In the genomic region with DNA sequence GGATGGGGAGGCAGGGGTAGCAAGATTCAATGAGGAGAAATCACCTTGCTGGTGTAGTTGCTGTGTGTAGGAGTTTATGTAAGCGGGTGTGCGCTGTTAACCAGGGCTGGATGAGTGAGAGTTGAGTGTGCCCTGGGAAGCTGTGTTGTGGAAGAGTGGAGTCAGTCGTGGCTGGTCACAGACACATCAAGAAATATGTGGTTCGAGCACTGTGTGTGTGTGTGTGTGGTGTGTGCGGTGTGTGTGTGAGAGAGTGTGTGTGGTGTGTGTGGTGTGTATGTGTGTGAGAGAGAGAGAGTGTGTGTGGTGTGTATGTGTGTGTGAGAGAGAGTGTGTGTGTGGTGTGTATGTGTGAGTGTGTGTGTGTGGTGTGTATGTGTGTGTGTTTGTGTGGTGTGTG, we compare ENCODE assay signal across 9 mouse cellular contexts. TPM values are rescaled to one million over a fixed set of nuclear protein-coding genes. Genes with fewer than 3 reads are reported as not detected.
DNase-seq lines count a peak whose midpoint lies in the region; ATAC-seq and TF ChIP-seq lines count a peak whose summit lies in the region.
"Had no signal": no experiment of that assay in that cellular context is flagged by ENCODE, and none has a peak within 500 bp of the region (broad histone marks: within the 10 kb centered on the region; RNA-seq: fewer than 3 reads in every experiment).

No protein-coding gene starts in this region.

- H3K4me1 ChIP-seq in lung, postnatal 0 days (ENCODE audit: insufficient read depth, low read depth, low read length) = 0 out of 2 replicates have a peak, but pooled peaks cover 2% of the 10 kb centered on the region
- H3K4me1 ChIP-seq in limb, embryonic 14.5 days (ENCODE audit: control insufficient read depth, insufficient read depth, low read length) = peaks cover 11% of the 10 kb centered on the region; the same call in 1 of the 2 replicates
- peaks cover 10% of the 10 kb centered on the region for H3K4me1 ChIP-seq in stomach, embryonic 15.5 days

- peak; percentile 87 for DNase-seq in heart, adult 11 months
- DNase-seq in heart, postnatal 36 days = no peak
- DNase-seq in lung, postnatal 0 days (ENCODE audit: low spot score) = no peak
- DNase-seq in lung, postnatal 10 days = no peak
- no peak for DNase-seq in limb, embryonic 14.5 days (ENCODE audit: low spot score)
- no peak for DNase-seq in right cerebral cortex, postnatal 10 days (ENCODE audit: low spot score in 2 of 2)
- no peak for DNase-seq in embryo, embryonic 9.5 days (ENCODE audit: extremely low spot score)
- DNase-seq: thymus, adult 2 months had no signal

- H3K9ac ChIP-seq in lung, postnatal 0 days (replicated peaks; ENCODE audit: low read depth) = no peak overlapping the region
- 0 out of 2 replicates have a peak overlapping the region, but pooled peaks have one; percentile 40 for H3K9ac ChIP-seq in limb, embryonic 14.5 days (ENCODE audit: low read depth, low read length, severe bottlenecking)
- no peak overlapping the region for H3K9ac ChIP-seq in stomach, embryonic 15.5 days

- no peak overlapping the region for H3K27ac ChIP-seq in lung, postnatal 0 days (ENCODE audit: low read length)
- no peak overlapping the region for H3K27ac ChIP-seq in limb, embryonic 14.5 days (replicated peaks; ENCODE audit: low read depth, low read length)
- H3K27ac ChIP-seq in stomach, embryonic 15.5 days = no peak overlapping the region

- TF ChIP-seq EP300 in lung, postnatal 0 days (IDR thresholded peaks at IDR 0.05) = no peak

- TF ChIP-seq POLR2A in limb, embryonic 14.5 days (IDR thresholded peaks at IDR 0.05; ENCODE audit: borderline replicate concordance, extremely low read depth, insufficient read depth, insufficient read length) = no peak

- H3K27me3 ChIP-seq in lung, postnatal 0 days (replicated peaks; ENCODE audit: insufficient read depth, low read length) = peaks cover 4% of the 10 kb centered on the region; the same call in 1 of the 2 replicates
- peaks cover 19% of the 10 kb centered on the region for H3K27me3 ChIP-seq in limb, embryonic 14.5 days (ENCODE audit: control insufficient read depth, insufficient read depth, low read length)
- peaks cover 23% of the 10 kb centered on the region; the same call in 1 of the 2 replicates for H3K27me3 ChIP-seq in stomach, embryonic 15.5 days (replicated peaks)

- no peaks in the 10 kb centered on the region for H3K36me3 ChIP-seq in lung, postnatal 0 days (ENCODE audit: insufficient read depth, low read length)
- no peaks in the 10 kb centered on the region for H3K36me3 ChIP-seq in limb, embryonic 14.5 days (ENCODE audit: control insufficient read depth, insufficient read depth, low read length)
- H3K36me3 ChIP-seq in stomach, embryonic 15.5 days = no peaks in the 10 kb centered on the region

- intact Hi-C loops in heart, postnatal 36 days (cut with DNase I) = no loop called here

- H3K4me2 ChIP-seq in lung, postnatal 0 days (replicated peaks; ENCODE audit: low read depth, low read length) = peak overlapping the region; percentile 55
- H3K4me2 ChIP-seq in limb, embryonic 14.5 days (replicated peaks; ENCODE audit: low read depth, low read length, severe bottlenecking) = peak overlapping the region; percentile 45; the same call in 1 of the 2 replicates
- peak overlapping the region; percentile 62; the same call in 1 of the 2 replicates for H3K4me2 ChIP-seq in stomach, embryonic 15.5 days

- WGBS in lung, postnatal 0 days = 53% methylated on average over 5 of the region's 5 CpGs
- WGBS in limb, embryonic 14.5 days = 76% methylated on average over 5 of the region's 5 CpGs
- 62% methylated on average over 5 of the region's 5 CpGs for WGBS in stomach, embryonic 15.5 days

- no peak overlapping the region for H3K4me3 ChIP-seq in lung, postnatal 0 days (ENCODE audit: low read depth, low read length)
- peak overlapping the region; percentile 34; the same call in 1 of the 2 replicates for H3K4me3 ChIP-seq in limb, embryonic 14.5 days (replicated peaks; ENCODE audit: low read length)
- peak overlapping the region; percentile 35; the same call in 1 of the 2 replicates for H3K4me3 ChIP-seq in stomach, embryonic 15.5 days (replicated peaks)

- H3K9me3 ChIP-seq in lung, postnatal 0 days (ENCODE audit: low read length) = no peaks in the 10 kb centered on the region
- H3K9me3 ChIP-seq in limb, embryonic 14.5 days (ENCODE audit: control insufficient read depth, low read length) = no peaks in the 10 kb centered on the region
- no peaks in the 10 kb centered on the region for H3K9me3 ChIP-seq in stomach, embryonic 15.5 days

- TF ChIP-seq CTCF in lung, postnatal 0 days (IDR thresholded peaks at IDR 0.05) = no peak

- no peak for ATAC-seq in lung, postnatal 0 days
- no peak for ATAC-seq in limb, embryonic 14.5 days (ENCODE audit: low FRiP score, low read depth)
- ATAC-seq in stomach, embryonic 15.5 days (ENCODE audit: insufficient read depth, low FRiP score, low read depth) = 0 out of 2 replicates have a peak, but pooled peaks have one; percentile 21

RNA-seq across cellular contexts. Expression of gene Arhgef15, which starts 1.8 kb away (rescaled TPM):
- total RNA-seq in heart, postnatal 36 days (2021) = 10 to 100 TPM; 25.6 to 32.5 TPM
- 24.2 and 30.7 TPM in 2 replicates for polyA plus RNA-seq in lung, postnatal 0 days (2015; fragmentation: Nextera tagmentation; extraction: Ambion mirVana)
- polyA plus RNA-seq in limb, embryonic 14.5 days (2012; rRNA removed) = 12.3 and 23.7 TPM in 2 replicates
- 5.3 and 6.6 TPM in 2 replicates for polyA plus RNA-seq in limb, embryonic 14.5 days (2014; fragmentation: Nextera tagmentation; extraction: Ambion mirVana)
- polyA plus RNA-seq in stomach, embryonic 15.5 days (2015; fragmentation: Nextera tagmentation; extraction: Ambion mirVana) = 8.5 and 8.8 TPM in 2 replicates

RNA-seq across cellular contexts. Expression of gene Slc25a35, which starts 12.5 kb away (rescaled TPM):
- total RNA-seq in heart, postnatal 36 days (2021) = 1 to 10 TPM; 5.0 to 5.8 TPM
- 4.3 and 5.5 TPM in 2 replicates for polyA plus RNA-seq in lung, postnatal 0 days (2015; fragmentation: Nextera tagmentation; extraction: Ambion mirVana)
- polyA plus RNA-seq in limb, embryonic 14.5 days (2012; rRNA removed) = 4.7 and 6.9 TPM in 2 replicates
- polyA plus RNA-seq in limb, embryonic 14.5 days (2014; fragmentation: Nextera tagmentation; extraction: Ambion mirVana) = 2.8 TPM in 2 replicates
- 5.1 and 5.3 TPM in 2 replicates for polyA plus RNA-seq in stomach, embryonic 15.5 days (2015; fragmentation: Nextera tagmentation; extraction: Ambion mirVana)

RNA-seq across cellular contexts. Expression of gene Rangrf, which starts 19.5 kb away (rescaled TPM):
- 10 to 100 TPM; 78.9 to 97.0 TPM for total RNA-seq in heart, postnatal 36 days (2021)
- polyA plus RNA-seq in lung, postnatal 0 days (2015; fragmentation: Nextera tagmentation; extraction: Ambion mirVana) = 16.0 and 18.3 TPM in 2 replicates
- 42.8 and 46.7 TPM in 2 replicates for polyA plus RNA-seq in limb, embryonic 14.5 days (2012; rRNA removed)
- 43.4 and 46.3 TPM in 2 replicates for polyA plus RNA-seq in limb, embryonic 14.5 days (2014; fragmentation: Nextera tagmentation; extraction: Ambion mirVana)
- polyA plus RNA-seq in stomach, embryonic 15.5 days (2015; fragmentation: Nextera tagmentation; extraction: Ambion mirVana) = 55.9 and 63.0 TPM in 2 replicates

RNA-seq across cellular contexts. Expression of gene Odf4, which starts 28.6 kb away (rescaled TPM):
- total RNA-seq in heart, postnatal 36 days (2021) = not detected
- polyA plus RNA-seq in lung, postnatal 0 days (2015; fragmentation: Nextera tagmentation; extraction: Ambion mirVana) = not detected in 2 replicates
- polyA plus RNA-seq in limb, embryonic 14.5 days (2012; rRNA removed) = 0.09 TPM in 1 of 2 replicates, not detected in the other
- not detected in 2 replicates for polyA plus RNA-seq in limb, embryonic 14.5 days (2014; fragmentation: Nextera tagmentation; extraction: Ambion mirVana)
- not detected in 2 replicates for polyA plus RNA-seq in stomach, embryonic 15.5 days (2015; fragmentation: Nextera tagmentation; extraction: Ambion mirVana)

RNA-seq across cellular contexts. Expression of gene Pfas, which starts 52.8 kb away (rescaled TPM):
- total RNA-seq in heart, postnatal 36 days (2021) = 1 to 10 TPM; 5.8 to 8.3 TPM
- polyA plus RNA-seq in lung, postnatal 0 days (2015; fragmentation: Nextera tagmentation; extraction: Ambion mirVana) = 7.0 and 9.0 TPM in 2 replicates
- polyA plus RNA-seq in limb, embryonic 14.5 days (2012; rRNA removed) = 27.0 and 35.6 TPM in 2 replicates
- polyA plus RNA-seq in limb, embryonic 14.5 days (2014; fragmentation: Nextera tagmentation; extraction: Ambion mirVana) = 22.0 and 25.6 TPM in 2 replicates
- 31.5 and 33.7 TPM in 2 replicates for polyA plus RNA-seq in stomach, embryonic 15.5 days (2015; fragmentation: Nextera tagmentation; extraction: Ambion mirVana)
